Mouse (Mus musculus) myocyte (in vitro differentiated cells): ENCODE data around the gene Htr3b.

Experiments
- E2F4 ChIP-seq: IDR thresholded peaks from one replicate; pipeline ENCODE4 v1.6.1; 2011; ENCODE audit warnings: mild to moderate bottlenecking, control low read depth, moderate library complexity; ENCODE audit not compliant: insufficient read depth
- MYOD1 ChIP-seq, 3 experiments: IDR thresholded peaks; one replicate each; pipeline ENCODE4 v1.6.1; 2011; ENCODE audit warnings: control low read depth in 2 of 3, low read depth in 2 of 3, mild to moderate bottlenecking in 2 of 3, moderate library complexity in 1 of 3; ENCODE audit not compliant: insufficient read length in 2 of 3, control insufficient read depth in 1 of 3
- POLR2A ChIP-seq: IDR thresholded peaks from one replicate; pipeline ENCODE4 v1.6.1; 2011; ENCODE audit warnings: low read depth, mild to moderate bottlenecking, control low read depth, moderate library complexity; ENCODE audit not compliant: insufficient read length
- REST ChIP-seq: IDR thresholded peaks from one replicate; pipeline ENCODE4 v1.6.1; 2011; ENCODE audit warnings: mild to moderate bottlenecking, control low read depth, moderate library complexity; ENCODE audit not compliant: insufficient read depth, insufficient read length
- TCF12 ChIP-seq: IDR thresholded peaks from one replicate; pipeline ENCODE4 v1.6.1; 2011; ENCODE audit warnings: mild to moderate bottlenecking, control low read depth; ENCODE audit not compliant: poor library complexity, insufficient read depth, severe bottlenecking

DNA sequence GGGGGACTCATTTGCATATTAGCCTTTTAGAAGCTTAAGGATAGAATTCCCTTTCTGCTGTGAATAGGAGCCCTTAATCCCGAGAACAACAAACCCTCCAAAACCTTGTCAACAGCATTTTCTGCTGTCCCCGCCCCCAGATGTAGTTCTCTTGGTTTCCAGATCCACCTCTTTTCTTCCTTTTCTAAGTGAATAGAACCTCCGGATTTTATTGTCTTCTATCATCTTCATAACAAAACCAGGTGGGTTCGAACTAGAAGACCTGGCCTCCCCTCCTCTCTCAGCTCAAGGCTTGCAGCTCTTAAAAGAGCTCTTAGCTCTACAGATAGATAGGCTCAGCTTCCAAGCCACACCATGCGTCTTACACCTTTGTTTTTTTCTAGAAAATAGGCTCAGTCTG, 26.9 kb upstream of the Htr3b start:
- TF ChIP-seq MYOD1 (IDR thresholded peaks at IDR 0.05; ENCODE audit: control insufficient read depth in 1 of 3, insufficient read length in 2 of 3, low read depth in 2 of 3) (no peak), POLR2A (no peak), E2F4 (no peak), TCF12 (no peak), REST (no peak)
